Mouse (Mus musculus) stomach, embryonic 16.5 days (tissue): ENCODE results near the gene Pigl. TPM values are rescaled to one million over a fixed set of nuclear protein-coding genes. Genes with fewer than 3 reads are reported as not detected.
A peak's percentile ranks its signal among the peaks of the same experiment; 100 is the strongest.

ENCODE experiments used
- ATAC-seq: fragments of 200-750 bp; cut with Nextera tagmentation; 2 replicates; pipeline ENCODE4 v1.8.0; 2017; ENCODE audit warnings: moderate number of reproducible peaks, moderate TSS enrichment; ENCODE audit not compliant: insufficient read depth, low FRiP score
- H3K27ac ChIP-seq: fragments of 300-500 bp; sonication (generic); 2 replicates; pipeline ENCODE4 v1.5.1; 2014; ENCODE audit warnings: low read length
- H3K27me3 ChIP-seq: fragments of 300-500 bp; sonication (generic); 2 replicates; pipeline ENCODE4 v1.6.1; 2014; ENCODE audit warnings: low read length, control low read depth, mixed read lengths; ENCODE audit not compliant: control insufficient read depth, insufficient read depth
- H3K36me3 ChIP-seq: fragments of 300-500 bp; sonication (generic); 2 replicates; pipeline ENCODE4 v1.6.1; 2014; ENCODE audit warnings: low read length; ENCODE audit not compliant: control insufficient read depth, insufficient read depth
- H3K4me1 ChIP-seq: fragments of 300-500 bp; sonication (generic); 2 replicates; pipeline ENCODE4 v1.6.1; 2014; ENCODE audit warnings: low read length, control low read depth, mixed read lengths; ENCODE audit not compliant: control insufficient read depth, insufficient read depth
- H3K4me2 ChIP-seq: fragments of 300-500 bp; sonication (generic); 2 replicates; pipeline ENCODE4 v1.6.1; 2014; ENCODE audit warnings: low read depth, low read length, mixed read lengths
- H3K4me3 ChIP-seq: fragments of 300-500 bp; sonication (generic); replicated peaks from 2 replicates; pipeline ENCODE4 v1.5.1; 2014; ENCODE audit warnings: mild to moderate bottlenecking, low read length
- H3K9ac ChIP-seq: fragments of 300-500 bp; sonication (generic); 2 replicates; pipeline ENCODE4 v1.6.1; 2014; ENCODE audit warnings: low read length
- H3K9me3 ChIP-seq: fragments of 300-500 bp; sonication (generic); replicated peaks from 2 replicates; pipeline ENCODE4 v1.6.1; 2016; ENCODE audit warnings: low read length, control low read depth; ENCODE audit not compliant: control insufficient read depth
- WGBS: fragments of 180-500 bp; shearing (Covaris S2); extraction: QIAGEN DNeasy Blood & Tissue Kit; methylation state at CpG from one replicate; pipeline ENCODE4 v1.1.7; 2014; 5-methylcytosine and 5-hydroxymethylcytosine counted together
- polyA plus RNA-seq: library from polyadenylated mRNA; unstranded; fragments of >200 nt; fragmentation: Nextera tagmentation; extraction: Ambion mirVana; gene quantifications from 2 replicates; pipeline ENCODE4 v1.2.1, GENCODE M21; 2015

Pigl gene
- 8.5 and 9.5 TPM in 2 replicates for polyA plus RNA-seq

- under 1% methylated on average over 33 of the region's 33 CpGs for WGBS
These were observed at the start of gene Pigl, which contains the start of gene Ncor1 for GRCm38 (mm10) chr11:62458276-62458724. TSS of gene Pigl (plus strand) at chr11:62458460. TSS of gene Ncor1 (minus strand) at chr11:62458541.

DNA sequence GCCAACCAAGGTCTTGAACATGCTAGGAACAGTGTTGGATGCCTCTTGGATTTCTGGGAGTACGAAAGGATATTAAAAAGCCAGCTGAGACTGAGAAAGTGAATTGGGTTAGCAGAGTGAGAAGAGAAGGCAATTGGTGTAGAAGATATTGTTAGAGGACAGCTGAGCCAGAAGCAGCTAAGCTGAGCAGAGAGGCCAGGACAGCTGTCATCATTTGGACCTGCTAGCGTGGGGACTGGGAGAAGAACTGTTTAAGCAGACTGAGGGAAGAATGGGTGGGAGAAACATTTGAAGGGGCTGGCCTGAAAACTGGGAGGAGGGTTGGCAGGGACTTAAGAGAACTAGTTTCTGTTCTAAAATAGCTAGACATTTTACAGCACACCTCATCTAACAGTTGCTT lies 49.4 kb upstream of the Pigl start:
- WGBS, result 92% methylated on average over 2 of the region's 2 CpGs
- ATAC-seq, result no peak
- no peak overlapping the region for H3K27ac ChIP-seq

More at GRCm38 (mm10) chr11:62458276-62458724, at the start of gene Pigl, which contains the start of gene Ncor1:
- Histone ChIP-seq H3K27ac (peak within 1 kb of the TSS; percentile 98), H3K4me1 (peaks cover 6% of the 10 kb centered on the region), H3K4me3 (peak within 1 kb of the TSS; percentile 80), H3K9me3 (no peaks in the 10 kb centered on the region), H3K9ac (peak within 1 kb of the TSS; percentile 99), H3K27me3 (no peaks in the 10 kb centered on the region), H3K4me2 (peak within 1 kb of the TSS; percentile 71), H3K36me3 (no peaks in the 10 kb centered on the region)
- ATAC-seq, result peak; percentile 69; the same call in 1 of the 2 replicates

DNA sequence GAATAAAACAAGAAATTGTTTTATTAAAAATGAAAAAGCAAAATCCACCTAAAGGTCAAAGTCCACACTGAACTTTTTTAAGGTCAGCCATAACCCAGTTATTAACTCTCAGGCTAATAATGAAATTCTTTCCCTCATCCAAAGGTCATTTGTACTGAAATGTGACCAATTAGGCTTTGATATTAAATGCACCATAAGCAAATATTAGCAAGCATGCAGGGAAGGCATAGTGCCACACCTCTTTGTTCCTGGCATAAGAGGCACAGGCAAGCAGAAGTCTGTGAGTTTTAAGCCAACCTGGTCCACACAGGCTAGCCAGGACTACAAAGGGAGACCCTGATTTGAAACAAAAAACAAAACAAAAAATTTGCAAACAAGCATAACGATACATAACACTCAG lies 48.6 kb upstream of the Pigl start:
- Histone ChIP-seq H3K9ac (no peak overlapping the region), H3K4me1 (no peaks in the 10 kb centered on the region), H3K4me2 (no peak overlapping the region), H3K27me3 (no peaks in the 10 kb centered on the region), H3K27ac (no peak overlapping the region), H3K9me3 (no peaks in the 10 kb centered on the region), H3K4me3 (no peak overlapping the region), H3K36me3 (peaks cover under 1% of the 10 kb centered on the region; the same call in 1 of the 2 replicates)
- ATAC-seq, result no peak
- whole genome bisulfite sequencing, result 96% methylated on average over 1 of the region's 1 CpGs

More for the DNA sequence above, 49.4 kb upstream of the Pigl start:
- H3K9me3 ChIP-seq, result no peaks in the 10 kb centered on the region
- no peaks in the 10 kb centered on the region for H3K4me1 ChIP-seq
- H3K4me2 ChIP-seq, result no peak overlapping the region
- H3K36me3 ChIP-seq, result no peaks in the 10 kb centered on the region
- H3K27me3 ChIP-seq, result no peaks in the 10 kb centered on the region
- H3K9ac ChIP-seq, result no peak overlapping the region
- no peak overlapping the region for H3K4me3 ChIP-seq

GRCm38 (mm10) chr11:62415026-62415425 lies 43.2 kb upstream of the Pigl start:
- ATAC-seq, result no peak
- Histone ChIP-seq H3K36me3 (peaks cover 12% of the 10 kb centered on the region), H3K4me1 (no peaks in the 10 kb centered on the region), H3K27ac (no peak overlapping the region), H3K4me3 (no peak overlapping the region), H3K9me3 (no peaks in the 10 kb centered on the region), H3K27me3 (no peaks in the 10 kb centered on the region), H3K9ac (no peak overlapping the region), H3K4me2 (no peak overlapping the region)
- WGBS, result 84% methylated on average over 4 of the region's 4 CpGs

DNA sequence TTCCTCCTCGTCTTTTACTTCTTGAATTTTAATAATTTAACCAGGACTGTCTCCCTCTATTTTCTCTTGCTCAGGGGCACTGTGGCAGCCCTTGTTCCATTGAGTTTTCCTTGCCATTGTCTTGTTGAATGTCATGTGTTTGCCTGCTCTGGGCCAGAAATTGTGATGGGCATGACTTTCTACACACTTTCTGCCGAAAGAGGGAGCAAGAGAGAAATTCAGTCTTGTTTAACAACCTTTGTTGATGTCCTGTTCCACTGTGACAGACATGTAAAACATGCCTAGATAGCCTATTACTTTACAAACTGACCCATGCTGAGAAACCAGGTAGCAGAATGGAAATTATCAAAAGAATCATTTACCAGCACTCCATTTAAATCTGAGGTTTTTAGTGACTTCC lies 33.7 kb upstream of the Pigl start:
- H3K27ac ChIP-seq, result no peak overlapping the region
- H3K4me2 ChIP-seq, result no peak overlapping the region
- H3K4me3 ChIP-seq, result no peak overlapping the region
- H3K27me3 ChIP-seq, result no peaks in the 10 kb centered on the region
- 68% methylated on average over 2 of the region's 2 CpGs for WGBS
- H3K9me3 ChIP-seq, result no peaks in the 10 kb centered on the region
- no peaks in the 10 kb centered on the region; the same call in 1 of the 2 replicates for H3K36me3 ChIP-seq
- H3K4me1 ChIP-seq, result no peaks in the 10 kb centered on the region
- H3K9ac ChIP-seq, result no peak overlapping the region
- ATAC-seq, result no peak

DNA sequence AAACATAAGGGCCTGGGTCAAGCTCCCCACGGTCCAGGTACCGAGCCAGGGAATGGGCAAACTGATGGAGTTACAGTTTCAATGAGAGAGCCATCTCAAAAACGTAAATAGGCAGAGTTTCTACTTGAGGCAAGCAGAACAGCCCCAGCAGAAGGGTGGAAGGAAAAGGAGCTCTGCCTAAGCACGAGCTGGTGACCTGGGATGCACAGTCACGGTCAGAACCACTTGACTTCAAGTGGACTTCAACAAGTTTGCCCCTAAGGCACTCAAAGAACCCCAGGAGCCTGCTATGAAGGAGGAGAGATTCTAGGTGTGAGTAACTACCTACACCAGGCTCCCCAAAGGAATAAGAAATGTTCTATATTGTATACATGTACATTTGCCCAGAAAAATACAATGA lies 32.0 kb upstream of the Pigl start:
- H3K27me3 ChIP-seq, result no peaks in the 10 kb centered on the region
- H3K4me1 ChIP-seq, result no peaks in the 10 kb centered on the region
- WGBS, result 81% methylated on average over 5 of the region's 5 CpGs
- H3K4me3 ChIP-seq, result no peak overlapping the region
- H3K27ac ChIP-seq, result no peak overlapping the region
- H3K9ac ChIP-seq, result no peak overlapping the region
- H3K4me2 ChIP-seq, result no peak overlapping the region
- ATAC-seq, result no peak
- peaks cover 7% of the 10 kb centered on the region for H3K36me3 ChIP-seq
- H3K9me3 ChIP-seq, result no peaks in the 10 kb centered on the region

- Histone ChIP-seq H3K4me2 (no peak overlapping the region), H3K9ac (no peak overlapping the region), H3K36me3 (peaks cover 7% of the 10 kb centered on the region), H3K4me3 (no peak overlapping the region), H3K4me1 (no peaks in the 10 kb centered on the region), H3K27me3 (no peaks in the 10 kb centered on the region), H3K9me3 (no peaks in the 10 kb centered on the region), H3K27ac (no peak overlapping the region)
- WGBS, result 78% methylated on average over 2 of the region's 3 CpGs
- ATAC-seq, result no peak
These were observed 31.2 kb upstream of the Pigl start for GRCm38 (mm10) chr11:62427105-62427504.

DNA sequence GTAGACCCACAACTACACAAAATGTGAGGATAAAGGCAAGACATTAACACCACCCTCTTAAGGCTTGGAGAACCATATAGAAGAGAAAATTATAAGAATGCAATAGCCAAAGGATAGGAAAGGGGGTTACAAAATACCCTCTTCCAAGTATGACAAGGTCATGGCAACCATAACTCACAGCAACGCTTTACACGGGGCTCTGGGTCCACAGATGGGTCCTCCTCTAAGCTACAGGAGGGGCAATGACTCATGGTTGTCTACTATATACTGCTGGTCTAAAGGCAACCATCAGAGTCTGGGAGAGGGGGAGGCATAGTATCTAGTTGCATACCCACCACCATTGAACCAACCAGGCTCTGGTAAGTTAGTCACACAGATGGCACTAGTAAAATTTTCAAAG lies 26.0 kb upstream of the Pigl start:
- Histone ChIP-seq H3K4me1 (no peaks in the 10 kb centered on the region), H3K36me3 (peaks cover 7% of the 10 kb centered on the region; the same call in 1 of the 2 replicates), H3K27ac (no peak overlapping the region), H3K4me2 (no peak overlapping the region), H3K4me3 (no peak overlapping the region), H3K9me3 (no peaks in the 10 kb centered on the region), H3K27me3 (no peaks in the 10 kb centered on the region), H3K9ac (no peak overlapping the region)
- ATAC-seq, result no peak
- 90% methylated on average over 2 of the region's 2 CpGs for WGBS

GRCm38 (mm10) chr11:62440670-62441315 lies 17.5 kb upstream of the Pigl start:
- no peaks in the 10 kb centered on the region for H3K27me3 ChIP-seq

More at GRCm38 (mm10) chr11:62440670-62441315, 17.5 kb upstream of the Pigl start:
- no peak overlapping the region for H3K4me2 ChIP-seq
- ATAC-seq, result no peak
- H3K4me3 ChIP-seq, result no peak overlapping the region
- WGBS, result 91% methylated on average over 9 of the region's 9 CpGs
- no peaks in the 10 kb centered on the region for H3K9me3 ChIP-seq
- H3K9ac ChIP-seq, result no peak overlapping the region
- no peak overlapping the region for H3K27ac ChIP-seq
- no peaks in the 10 kb centered on the region; the same call in 1 of the 2 replicates for H3K36me3 ChIP-seq
- no peaks in the 10 kb centered on the region for H3K4me1 ChIP-seq
